Mouse (Mus musculus) liver (tissue): ENCODE data around the gene Hlcs.

Experiments
- DNase-seq: peaks from one replicate; pipeline ENCODE4 v3.0.0-alpha.2; 2020; ENCODE audit warnings: mixed read lengths

Hlcs gene

GRCm38 (mm10) chr16:94327781-94328711 is 14.7 kb upstream of the Hlcs start, which contains the start of gene Ripply3:
TSS of gene Ripply3 (plus strand) at chr16:94328420.
- peak; percentile 43 for DNase-seq

GRCm38 (mm10) chr16:94326008-94326407 is 12.6 kb upstream of the Hlcs start:
- DNase-seq: no peak

DNA sequence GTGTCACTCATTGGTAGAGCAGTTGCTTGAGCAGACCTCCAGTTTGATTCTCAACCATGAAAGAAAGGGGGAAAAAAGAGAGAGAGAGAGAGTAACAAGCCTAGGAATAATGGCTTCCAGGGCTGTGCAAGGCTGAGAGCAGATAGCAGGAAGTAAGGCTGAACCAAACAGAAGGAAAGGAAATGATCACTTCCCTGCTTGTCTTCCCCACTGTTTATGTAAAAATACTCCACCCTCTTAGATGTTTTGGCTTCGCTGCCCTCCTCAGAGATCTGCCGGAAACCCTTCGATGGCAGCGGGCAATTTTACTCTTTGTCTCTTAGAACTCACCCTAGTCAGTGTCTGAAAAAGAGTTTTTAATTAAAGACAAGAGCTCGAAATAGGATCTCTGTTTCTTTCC is 10.3 kb upstream of the Hlcs start:
- no peak for DNase-seq

DNA sequence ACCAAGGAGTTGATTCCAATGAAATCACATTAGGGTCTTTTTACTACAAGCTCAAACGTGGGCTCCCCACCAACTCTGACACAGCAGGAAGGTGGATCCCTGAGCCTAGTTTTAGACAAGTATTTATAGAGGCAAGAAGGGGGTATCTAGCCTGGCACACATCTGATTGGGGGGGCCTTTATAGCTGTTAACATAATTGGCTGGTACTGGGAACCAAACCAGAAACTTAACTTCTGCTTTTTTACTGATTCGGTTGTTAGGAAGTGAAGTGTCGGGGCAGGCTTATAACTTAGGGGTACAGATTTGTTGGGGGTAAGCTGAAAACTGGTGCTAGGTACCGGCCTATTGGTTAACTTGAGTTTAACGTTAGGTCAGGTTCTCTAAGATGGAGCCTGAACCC is 6.9 kb upstream of the Hlcs start:
- no peak for DNase-seq

- DNase-seq: no peak
Measured at GRCm38 (mm10) chr16:94317752-94318151, 4.4 kb upstream of the Hlcs start.

GRCm38 (mm10) chr16:94315215-94315614 is 1.8 kb upstream of the Hlcs start:
- DNase-seq: no peak

- no peak for DNase-seq
Measured at GRCm38 (mm10) chr16:94314626-94315025, 1.3 kb upstream of the Hlcs start.

DNA sequence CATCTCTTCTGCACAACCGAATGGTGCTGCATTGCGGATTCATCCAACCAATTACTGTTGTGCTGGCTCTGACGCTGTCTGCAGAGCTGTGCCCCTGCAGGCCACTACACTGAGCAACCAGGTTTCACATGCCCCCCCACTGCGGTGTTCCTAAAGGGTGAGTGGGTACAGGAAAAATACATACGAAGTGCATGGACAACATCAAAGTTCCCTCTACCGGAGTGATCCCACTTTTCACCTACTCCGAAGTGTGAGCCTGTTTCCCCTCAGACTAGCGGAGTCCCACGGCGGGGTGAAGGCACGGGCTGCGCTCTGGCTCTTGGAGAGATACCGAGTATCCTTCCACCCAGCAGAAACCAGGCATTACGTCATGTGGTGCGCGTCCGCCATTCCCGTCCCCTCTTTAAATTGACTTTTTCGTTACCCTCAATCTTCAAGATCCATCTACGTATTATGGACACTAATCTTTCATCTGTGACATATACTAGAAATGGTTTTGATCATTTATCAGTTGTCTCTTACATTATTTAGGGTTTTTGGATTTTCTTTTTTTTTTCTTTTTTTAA is 625 bp downstream of the Hlcs start:
- DNase-seq: peak; percentile 83

DNA sequence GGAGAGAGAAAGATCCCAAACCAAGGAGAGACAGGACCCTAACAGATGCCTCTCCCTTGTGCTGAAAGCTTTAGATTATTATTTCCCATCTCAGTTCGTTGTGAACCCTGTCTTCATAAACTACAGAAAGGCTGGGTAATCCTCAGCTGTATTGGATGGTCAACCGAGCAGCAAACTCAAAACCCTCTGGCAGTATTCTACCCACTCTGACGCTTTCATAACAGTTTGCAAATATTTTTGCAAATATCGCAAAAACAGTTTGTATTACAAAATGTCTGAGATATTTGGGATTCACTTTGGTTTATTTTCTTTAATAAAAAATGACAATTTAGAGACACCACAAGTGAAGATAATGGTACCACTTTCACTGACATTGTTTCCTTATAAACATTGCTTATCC is 1.4 kb downstream of the Hlcs start:
- no peak for DNase-seq

DNA sequence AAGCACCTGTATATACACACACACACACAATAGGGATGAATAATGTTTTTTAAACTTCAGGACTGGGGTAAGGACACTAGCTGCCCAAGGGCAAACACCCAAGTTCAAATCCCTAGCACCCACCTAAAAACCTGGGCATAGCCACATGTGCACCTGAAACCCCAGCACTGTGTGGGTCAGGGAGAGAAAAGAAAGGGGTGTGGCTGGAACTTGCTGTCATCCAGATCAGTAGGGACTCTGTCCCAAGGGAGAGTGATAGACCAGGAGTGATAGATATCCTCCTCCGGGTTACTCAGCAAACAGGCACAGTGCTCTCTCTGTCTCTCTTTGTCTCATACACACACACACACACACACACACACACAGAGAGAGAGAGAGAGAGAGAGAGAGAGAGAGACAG is 2.0 kb downstream of the Hlcs start:
- DNase-seq: no peak

GRCm38 (mm10) chr16:94309025-94309424 is 4.3 kb downstream of the Hlcs start:
- DNase-seq: no peak

DNA sequence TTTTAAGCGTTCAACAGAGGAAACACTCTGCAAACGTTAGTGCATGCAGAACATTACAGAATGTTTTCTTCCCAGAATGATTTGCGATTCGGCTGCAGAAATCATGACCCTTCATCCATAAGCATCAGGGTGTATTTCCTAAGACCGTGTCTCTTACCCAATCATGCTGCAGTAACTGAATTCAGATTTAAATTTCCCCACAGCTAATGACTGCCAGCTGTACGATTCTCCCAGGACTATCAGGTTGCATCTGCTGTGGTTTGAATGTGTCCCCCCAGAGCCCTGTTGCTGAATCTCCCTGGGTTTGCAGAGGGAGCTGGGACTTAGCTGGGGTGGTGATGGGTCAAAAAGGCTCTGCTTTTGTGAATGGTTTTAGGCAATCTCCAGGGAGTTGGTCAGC is 5.4 kb downstream of the Hlcs start:
- DNase-seq: no peak

DNA sequence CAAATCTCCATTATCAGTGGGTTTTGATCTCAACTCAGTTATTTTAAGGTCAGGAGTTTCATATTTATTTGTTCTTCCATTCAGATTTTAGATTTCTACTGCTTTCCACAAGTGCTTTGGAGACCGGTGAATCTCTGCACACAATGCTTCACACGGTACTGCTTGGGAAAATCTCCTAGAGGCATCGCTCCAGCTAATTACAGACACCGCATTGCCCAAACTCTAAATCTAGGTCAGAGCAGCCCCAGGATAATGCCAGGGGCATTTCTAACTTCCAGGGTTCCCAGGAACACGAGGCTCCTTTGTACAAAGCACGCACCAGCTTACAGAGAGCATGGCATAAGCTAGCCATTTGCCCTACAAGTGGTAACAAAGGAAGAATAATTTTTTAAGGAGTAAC is 5.8 kb downstream of the Hlcs start:
- no peak for DNase-seq

- no peak for DNase-seq
Measured at GRCm38 (mm10) chr16:94303203-94303535, 10.2 kb downstream of the Hlcs start.

GRCm38 (mm10) chr16:94302274-94303202 is 10.8 kb downstream of the Hlcs start:
- peak; percentile 18 for DNase-seq

DNA sequence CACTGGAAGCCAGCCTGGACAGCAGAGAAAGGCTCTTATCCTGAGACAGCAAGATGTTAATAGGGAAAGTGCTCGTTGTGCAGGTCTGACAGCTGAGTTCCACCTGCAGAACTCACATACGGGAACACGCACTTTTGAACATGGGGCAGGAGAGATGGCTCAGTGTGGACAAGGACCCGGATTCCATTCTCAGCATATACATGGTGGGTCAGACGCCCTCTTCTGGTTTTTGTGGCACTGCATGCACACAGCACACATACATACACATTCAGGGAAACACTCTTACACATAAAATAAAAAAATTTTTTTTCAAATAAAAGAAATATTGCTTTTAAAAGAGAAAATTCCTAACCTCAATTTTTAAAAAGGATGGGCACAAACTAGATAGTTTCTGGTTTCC is 11.7 kb downstream of the Hlcs start:
- DNase-seq: no peak

DNA sequence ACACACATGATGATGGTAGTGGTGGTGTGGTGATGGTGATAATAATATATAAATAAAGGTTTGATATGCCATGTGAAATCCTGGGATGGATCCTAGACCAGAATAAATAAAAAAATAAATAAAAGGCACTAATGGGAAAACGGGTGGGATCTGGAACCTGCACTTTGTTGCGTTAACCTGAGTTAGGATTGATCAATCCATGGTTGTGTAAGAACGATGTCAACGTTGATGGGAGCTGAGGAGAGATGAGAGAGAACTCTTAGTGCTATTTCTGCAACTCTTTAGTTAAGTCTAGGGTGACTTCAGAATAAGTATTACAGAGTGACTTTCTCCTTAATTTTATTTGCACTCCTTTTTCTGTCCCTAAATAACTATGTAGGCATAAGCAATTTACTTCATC is 12.2 kb downstream of the Hlcs start:
- no peak for DNase-seq

GRCm38 (mm10) chr16:94299210-94299609 is 14.2 kb downstream of the Hlcs start:
- no peak for DNase-seq

- DNase-seq: no peak
Measured at GRCm38 (mm10) chr16:94298081-94298480, 15.3 kb downstream of the Hlcs start.

- no peak for DNase-seq
Measured at GRCm38 (mm10) chr16:94291141-94291540, 22.2 kb downstream of the Hlcs start.

DNA sequence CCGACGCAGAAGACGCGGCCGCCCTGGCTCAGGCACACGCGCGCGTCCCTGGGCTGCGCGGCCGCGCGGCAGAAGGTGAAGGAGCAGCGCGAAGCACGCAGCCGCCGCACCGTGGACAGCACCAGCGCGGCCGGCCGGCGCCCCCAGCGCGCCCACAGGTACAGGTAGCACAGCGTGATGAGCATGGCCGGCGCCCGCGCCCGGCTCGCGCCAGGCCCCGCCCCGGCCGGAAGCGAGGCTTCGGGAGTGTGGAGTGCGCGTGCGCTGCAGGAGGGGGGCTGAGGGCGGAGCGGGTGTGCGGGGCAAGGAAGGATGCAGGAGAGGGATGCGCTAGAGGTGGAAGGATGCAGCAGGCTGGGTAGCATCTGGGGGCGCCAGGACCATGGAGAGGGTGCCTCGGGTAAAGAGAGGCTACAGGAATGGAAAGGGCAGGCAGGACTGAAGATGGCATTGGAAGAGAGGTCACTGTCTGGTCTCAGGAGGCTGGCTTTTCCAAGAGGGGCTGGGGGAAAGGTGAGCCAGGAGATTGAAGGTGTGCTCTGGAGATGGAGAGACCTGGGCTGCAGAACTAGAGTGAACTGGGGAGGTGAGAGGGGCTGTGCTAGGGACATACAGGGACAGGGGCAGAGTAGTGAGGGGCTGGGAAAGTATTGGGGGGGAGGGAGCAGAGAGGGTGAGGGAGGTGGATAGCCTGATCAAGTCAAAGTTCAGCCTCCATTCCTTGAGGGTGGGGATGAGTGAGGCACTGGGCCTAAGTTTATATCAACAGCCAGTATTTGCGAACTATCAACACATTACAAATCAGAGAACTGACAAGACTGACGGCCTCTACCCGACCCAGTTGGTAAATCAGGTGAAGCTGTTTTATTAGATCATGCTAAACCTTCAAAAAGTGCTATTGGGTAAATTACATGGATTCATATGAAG is 23.0 kb downstream of the Hlcs start:
- DNase-seq: peak; percentile 81
